Mouse (Mus musculus) CH12.LX (cell line): ENCODE measurements around the gene 2210011C24Rik.

Experiments used
- CHD2 ChIP-seq: IDR thresholded peaks from 2 replicates; pipeline ENCODE4 v1.6.1; 2011; ENCODE audit warnings: low read length, improper control_type of control experiment
- EP300 ChIP-seq: IDR thresholded peaks from 2 replicates; pipeline ENCODE4 v1.6.1; 2011; ENCODE audit warnings: low read length, improper control_type of control experiment
- ETS1 ChIP-seq: conservative IDR thresholded peaks from 2 replicates; pipeline ENCODE4 v1.6.1; 2012; ENCODE audit warnings: low read depth, mild to moderate bottlenecking, inconsistent platforms, low read length, improper control_type of control experiment, moderate library complexity
- KAT2A ChIP-seq: IDR thresholded peaks from 2 replicates; pipeline ENCODE4 v1.6.1; 2012; ENCODE audit warnings: low read length, improper control_type of control experiment, inconsistent platforms; ENCODE audit not compliant: insufficient replicate concordance
- MEF2A ChIP-seq: IDR thresholded peaks from 2 replicates; pipeline ENCODE4 v1.6.1; 2014; ENCODE audit warnings: low read depth, mild to moderate bottlenecking, inconsistent platforms, low read length, improper control_type of control experiment, borderline replicate concordance
- MYC ChIP-seq: IDR thresholded peaks from 2 replicates; pipeline ENCODE4 v1.6.1; 2011; ENCODE audit warnings: low read depth, mild to moderate bottlenecking, improper control_type of control experiment, low read length
- POLR2A ChIP-seq: IDR thresholded peaks from 2 replicates; pipeline ENCODE4 v1.6.1; 2011; ENCODE audit warnings: low read depth, mild to moderate bottlenecking, improper control_type of control experiment, low read length
- POLR2AphosphoS2 ChIP-seq: IDR thresholded peaks from 2 replicates; pipeline ENCODE4 v1.6.1; 2011; ENCODE audit warnings: low read depth, low read length, improper control_type of control experiment
- SIN3A ChIP-seq: IDR thresholded peaks from 2 replicates; pipeline ENCODE4 v1.6.1; 2012; ENCODE audit warnings: low read length, improper control_type of control experiment, inconsistent platforms
- SMC3 ChIP-seq: IDR thresholded peaks from 2 replicates; pipeline ENCODE4 v1.6.1; 2011; ENCODE audit warnings: low read depth, low read length, improper control_type of control experiment
- TBP ChIP-seq: conservative IDR thresholded peaks from 2 replicates; pipeline ENCODE4 v1.6.1; 2011; ENCODE audit warnings: low read depth, low read length, improper control_type of control experiment
- USF1 ChIP-seq: IDR thresholded peaks from 2 replicates; pipeline ENCODE4 v1.6.1; 2014; ENCODE audit warnings: low read depth, mild to moderate bottlenecking, inconsistent platforms, low read length, improper control_type of control experiment
- ZNF384 ChIP-seq: IDR thresholded peaks from 2 replicates; pipeline ENCODE4 v1.6.1; 2012; ENCODE audit warnings: low read depth, low read length, improper control_type of control experiment, inconsistent platforms

GRCm38 (mm10) chr8:84008362-84008761 lies 3.6 kb downstream of the 2210011C24Rik start:
- TF ChIP-seq CHD2 (no peak), POLR2AphosphoS2 (no peak), ZNF384 (no peak), USF1 (no peak), ETS1 (no peak), TBP (no peak), KAT2A (no peak), MEF2A (no peak), SMC3 (no peak), POLR2A (no peak), MYC (no peak), EP300 (no peak), SIN3A (no peak)
